Mouse (Mus musculus) testis, adult 2 months (tissue): ENCODE data around the gene Lrtm2.

Source experiments
- CTCF ChIP-seq: fragments of 200-500 bp; IDR thresholded peaks from 2 replicates; pipeline ENCODE4 v1.5.1; 2012; ENCODE audit warnings: low read depth, mild to moderate bottlenecking, inconsistent platforms, low read length, moderate library complexity; ENCODE audit not compliant: control insufficient read depth, insufficient read depth, insufficient replicate concordance
- POLR2A ChIP-seq: fragments of 200-500 bp; IDR thresholded peaks from 2 replicates; pipeline ENCODE4 v1.6.1; 2012; ENCODE audit warnings: low read depth, mild to moderate bottlenecking, inconsistent platforms, low read length, moderate library complexity; ENCODE audit not compliant: control insufficient read depth

DNA sequence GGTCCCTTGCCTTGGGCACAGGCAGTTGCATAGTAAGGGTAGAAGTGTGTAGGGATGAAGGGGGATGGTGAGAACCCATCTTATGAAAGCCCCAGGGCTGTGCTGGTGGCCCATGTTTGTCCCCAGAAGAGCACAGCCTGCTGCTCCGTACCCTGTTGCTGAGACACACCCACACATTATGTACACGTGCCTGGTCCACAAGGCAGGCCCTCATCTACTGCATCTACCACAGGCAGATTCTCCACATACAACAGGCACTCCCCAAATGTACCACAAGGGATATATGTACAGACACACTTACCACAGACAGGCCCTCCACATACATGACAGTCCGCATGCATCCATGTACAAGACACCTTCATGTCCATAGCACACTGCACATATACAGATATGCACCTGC, 6.7 kb upstream of the Lrtm2 start:
- TF ChIP-seq POLR2A, result no peak
- no peak for TF ChIP-seq CTCF
